Comparison of ENCODE assay signal across 23 mouse cellular contexts in the genomic region with DNA sequence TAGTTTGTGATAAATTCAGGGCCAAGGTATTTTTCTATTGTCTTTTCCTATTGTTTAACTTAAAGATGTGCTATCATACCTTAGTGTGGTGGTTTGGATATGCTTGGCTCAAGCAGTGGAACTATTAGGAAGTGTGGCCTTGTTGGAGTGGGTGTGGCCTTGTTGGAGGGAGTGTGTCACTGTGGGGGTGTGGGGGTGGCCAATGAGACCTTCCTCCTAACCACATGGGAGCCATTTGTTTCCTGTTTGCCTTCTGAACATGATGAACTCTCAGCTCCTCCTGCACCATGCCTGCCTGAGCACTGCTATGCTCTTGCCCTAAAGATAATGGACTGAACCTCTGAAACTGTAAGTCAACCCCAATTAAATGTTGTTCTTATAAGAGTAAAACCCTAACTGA. TPM values are rescaled to one million over a fixed set of nuclear protein-coding genes. Genes with fewer than 3 reads are reported as not detected.
A peak's percentile ranks its signal among the peaks of the same experiment; 100 is the strongest.
DNase-seq lines count a peak whose midpoint lies in the region; ATAC-seq and TF ChIP-seq lines count a peak whose summit lies in the region.
"Had no signal": no experiment of that assay in that cellular context is flagged by ENCODE, and none has a peak within 500 bp of the region (broad histone marks: within the 10 kb centered on the region; RNA-seq: fewer than 3 reads in every experiment).

No protein-coding gene starts in this region.

- peak; percentile 15 to 51 for DNase-seq in spleen, adult 2 months (ENCODE audit: low read depth in 1 of 2, low spot score in 2 of 2)
- DNase-seq in spleen, postnatal 14 days (ENCODE audit: low spot score in 2 of 2): no peak
- DNase-seq in induced T-regulatory cell, adult 2 months (ENCODE audit: low read depth): peak; percentile 49
- no peak for DNase-seq in cerebellum, adult 8-10 months
- no peak for DNase-seq in layer of hippocampus, adult 2 months (ENCODE audit: low spot score in 2 of 2)
- DNase-seq in right cerebral cortex, adult 18-20 months: no peak
- DNase-seq: cerebellum, adult 9-11 months; embryo, embryonic 11 days; kidney, adult 2 months; kidney, postnatal 14 days; liver; lung, embryonic 14.5 days had no signal

- H3K4me1 ChIP-seq in spleen, adult 2 months (ENCODE audit: control insufficient read depth, insufficient read depth, insufficient read length): peaks cover 9% of the 10 kb centered on the region; the same call in 1 of the 2 replicates

- H3K4me3 ChIP-seq in spleen, adult 2 months (ENCODE audit: extremely low read depth, insufficient read depth, insufficient read length): no peak overlapping the region
- H3K4me3 ChIP-seq in layer of hippocampus, adult 2 months: no peak overlapping the region
- H3K4me3 ChIP-seq: embryonic facial prominence, embryonic 15.5 days; heart, embryonic 15.5 days; neural tube, embryonic 13.5 days had no signal

- H3K27me3 ChIP-seq in spleen, adult 2 months (ENCODE audit: control insufficient read depth, insufficient read depth, low read length): no peaks in the 10 kb centered on the region
- H3K27me3 ChIP-seq: embryonic facial prominence, embryonic 15.5 days; heart, embryonic 15.5 days; neural tube, embryonic 13.5 days; Patski had no signal

- no peak for TF ChIP-seq POLR2A in spleen, adult 2 months (IDR thresholded peaks at IDR 0.05; ENCODE audit: low read depth, low read length)

- H3K27ac ChIP-seq in spleen, adult 2 months (ENCODE audit: insufficient read depth, low read length): no peak overlapping the region
- no peak overlapping the region for H3K27ac ChIP-seq in layer of hippocampus, adult 2 months
- H3K27ac ChIP-seq: embryonic facial prominence, embryonic 15.5 days; heart, embryonic 15.5 days; hindbrain, postnatal 0 days; neural tube, embryonic 13.5 days had no signal

- peak; percentile 68 for ATAC-seq in CD4-positive, CD25-positive, alpha-beta regulatory T cell, adult 4 months
- ATAC-seq in neutrophil, adult 5-6 weeks (ENCODE audit: extremely low read depth, insufficient number of reproducible peaks, low FRiP score, poor library complexity, severe bottlenecking): peak; percentile 69
- ATAC-seq: hindbrain, postnatal 0 days; Patski had no signal

- no peaks in the 10 kb centered on the region for H3K36me3 ChIP-seq in spleen, adult 2 months (ENCODE audit: control insufficient read depth, insufficient read depth, low read length)
- H3K36me3 ChIP-seq: embryonic facial prominence, embryonic 15.5 days; heart, embryonic 15.5 days; neural tube, embryonic 13.5 days had no signal

- no peak for TF ChIP-seq CTCF in spleen, adult 2 months (IDR thresholded peaks at IDR 0.05; ENCODE audit: extremely low read depth, insufficient read depth, insufficient read length, insufficient replicate concordance)
- TF ChIP-seq CTCF in layer of hippocampus, adult 2 months (conservative IDR thresholded peaks at IDR 0.05): no peak

RNA-seq across cellular contexts. Expression of gene Scarb2, which starts 4.6 kb away (rescaled TPM):
- polyA plus RNA-seq in spleen, adult 2 months (2012; rRNA removed): 15.4 and 16.0 TPM in 2 replicates
- polyA plus RNA-seq in CD4-positive, CD25-positive, alpha-beta regulatory T cell, adult 4 months (2017; shearing (Covaris generic)): 10 to 100 TPM in 1 of 2 experiments, 1 to 10 TPM in 1; 9.1 to 13.0 TPM
- 63.6 and 64.9 TPM in 2 replicates for total RNA-seq in neutrophil, adult 5-6 weeks (2017)
- 10 to 100 TPM; 88.9 to 89.8 TPM for total RNA-seq in layer of hippocampus, adult 2 months (2021)

RNA-seq across cellular contexts. Expression of gene Fam47e, which starts 43.6 kb away (rescaled TPM):
- polyA plus RNA-seq in spleen, adult 2 months (2012; rRNA removed): 0.12 and 0.19 TPM in 2 replicates
- not detected for polyA plus RNA-seq in CD4-positive, CD25-positive, alpha-beta regulatory T cell, adult 4 months (2017; shearing (Covaris generic))
- not detected in 2 replicates for total RNA-seq in neutrophil, adult 5-6 weeks (2017)
- total RNA-seq in layer of hippocampus, adult 2 months (2021): under 1 TPM in 1 of 2 experiments, not detected in 1; 0.51 TPM
- total RNA-seq: gastrocnemius, postnatal 4 days; hematopoietic stem cell, adult 5-6 weeks; megakaryocyte-erythroid progenitor cell, adult 5-6 weeks had no signal
- polyA plus RNA-seq: forebrain, embryonic 11.5 days; lung, embryonic 14.5 days; Patski had no signal

Comparison
In these comparisons a context has a peak if more than half of its experiments do, and no peak if none do; other contexts are left out.
1. DNase-seq: peak in spleen, adult 2 months (2 of 2) and induced T-regulatory cell, adult 2 months (single experiment); none in spleen, postnatal 14 days (0 of 2), cerebellum, adult 8-10 months (single experiment), layer of hippocampus, adult 2 months (0 of 2) and right cerebral cortex, adult 18-20 months (single experiment).